Mouse (Mus musculus): Measurements from ENCODE around the gene Zfp977. TPM values are rescaled to one million over a fixed set of nuclear protein-coding genes. Genes with fewer than 3 reads are reported as not detected.

The Zfp977 gene
- total and polyA plus RNA-seq, 3 experiments: not detected

DNA sequence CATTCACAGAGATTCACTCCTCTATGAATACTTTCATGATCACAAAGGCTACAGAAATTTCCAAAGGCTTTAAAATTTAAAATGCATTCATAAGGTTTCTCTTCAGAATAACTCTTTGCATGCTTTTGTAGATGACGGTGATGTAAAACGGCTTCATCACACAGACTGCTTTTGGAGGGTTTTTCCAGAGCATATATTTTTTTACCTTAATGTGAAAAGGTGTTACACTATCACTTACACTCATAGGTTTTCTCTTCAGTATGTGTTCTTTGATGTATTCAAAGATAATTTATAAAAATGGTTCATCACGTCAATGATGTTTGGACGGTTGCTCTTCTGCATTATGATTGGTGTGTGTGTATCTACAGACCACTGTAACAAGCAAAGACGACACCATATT is 13.9 kb downstream of the Zfp977 start, which contains the start of gene Gm21028:
Gene Gm21028 (minus strand): TSS at position 101 of the 400 bp plus-strand sequence.
- Histone ChIP-seq H3K4me1 (ENCODE audit: control insufficient read depth in 1 of 2, insufficient read depth in 2 of 2) (no peaks in the 10 kb centered on the region), H3K36me3 (replicated peaks in 1 of 2; ENCODE audit: control insufficient read depth in 1 of 2, insufficient read depth in 1 of 2, low read length in 1 of 2) (no peaks in the 10 kb centered on the region), H3K79me2 (replicated peaks; ENCODE audit: control insufficient read depth, extremely low read depth, insufficient read depth, poor library complexity, severe bottlenecking) (no peaks in the 10 kb centered on the region), H3K27me3 (replicated peaks) (no peaks in the 10 kb centered on the region), H3K4me2 (ENCODE audit: insufficient read depth, low read depth, poor library complexity, severe bottlenecking) (no peak within 1 kb of the TSS), H3K27ac (ENCODE audit: insufficient read depth, low read depth) (no peak within 1 kb of the TSS), H3K4me3 (replicated peaks in 1 of 3; ENCODE audit: low read depth in 2 of 3, low read length in 2 of 3, poor library complexity in 1 of 3) (no peak within 1 kb of the TSS), H3K9me3 (replicated peaks; ENCODE audit: low read length) (peaks cover 3% of the 10 kb centered on the region), H3K9ac (ENCODE audit: insufficient read depth, low read depth) (no peak within 1 kb of the TSS)
- dilution Hi-C loops (cut with MboI; ENCODE audit: extremely low pct_ligation_motif_present, extremely low pct_unique_long_range_greater_than_20kb, low sequenced_read_pairs): no loop called here
- DNase-seq (ENCODE audit: extremely low read depth): no peak
- in situ Hi-C loops (cut with MboI; ENCODE audit: low pct_ligation_motif_present, low pct_unique_long_range_greater_than_20kb, low sequenced_read_pairs): no loop called here
- TF ChIP-seq HCFC1 (IDR thresholded peaks at IDR 0.05; ENCODE audit: low read depth, low read length) (no peak), RCOR1 (conservative IDR thresholded peaks at IDR 0.05; ENCODE audit: low read depth, low read length) (no peak), ZC3H11A (IDR thresholded peaks at IDR 0.05; ENCODE audit: low read depth, low read length) (no peak), PAX5 (IDR thresholded peaks at IDR 0.05; ENCODE audit: low read length) (no peak), TBP (conservative IDR thresholded peaks at IDR 0.05; ENCODE audit: low read depth, low read length) (no peak), MAX (IDR thresholded peaks at IDR 0.05; ENCODE audit: low read length) (no peak), ELF1 (IDR thresholded peaks at IDR 0.05; ENCODE audit: low read depth, low read length) (no peak), POLR2A (IDR thresholded peaks at IDR 0.05; ENCODE audit: low read depth, low read length) (no peak), ZMIZ1 (IDR thresholded peaks at IDR 0.05; ENCODE audit: low read depth, low read length) (no peak), MEF2A (IDR thresholded peaks at IDR 0.05; ENCODE audit: borderline replicate concordance, low read depth, low read length) (no peak), MAFK (IDR thresholded peaks at IDR 0.05; ENCODE audit: insufficient replicate concordance, low read length) (no peak), CTCF (conservative IDR thresholded peaks at IDR 0.05 in 1 of 2, IDR thresholded peaks at IDR 0.05 in 1 of 2; ENCODE audit: low read depth in 2 of 2, low read length in 2 of 2) (no peak)

GRCm38 (mm10) chr7:42551766-42552165 is 40.6 kb downstream of the Zfp977 start:
- Histone ChIP-seq H3K9me3 (replicated peaks; ENCODE audit: low read length) (peaks cover 2% of the 10 kb centered on the region), H3K4me2 (ENCODE audit: insufficient read depth, low read depth, poor library complexity, severe bottlenecking) (no peak overlapping the region), H3K27me3 (replicated peaks) (no peaks in the 10 kb centered on the region), H3K27ac (ENCODE audit: insufficient read depth, low read depth) (no peak overlapping the region), H3K79me2 (replicated peaks; ENCODE audit: control insufficient read depth, extremely low read depth, insufficient read depth, poor library complexity, severe bottlenecking) (no peaks in the 10 kb centered on the region), H3K4me3 (replicated peaks in 1 of 3; ENCODE audit: low read depth in 2 of 3, low read length in 2 of 3, poor library complexity in 1 of 3) (no peak overlapping the region), H3K36me3 (replicated peaks in 1 of 2; ENCODE audit: control insufficient read depth in 1 of 2, insufficient read depth in 1 of 2, low read length in 1 of 2) (no peaks in the 10 kb centered on the region), H3K4me1 (ENCODE audit: control insufficient read depth in 1 of 2, insufficient read depth in 2 of 2) (no peaks in the 10 kb centered on the region), H3K9ac (ENCODE audit: insufficient read depth, low read depth) (no peak overlapping the region)
- dilution Hi-C loops (cut with MboI; ENCODE audit: extremely low pct_ligation_motif_present, extremely low pct_unique_long_range_greater_than_20kb, low sequenced_read_pairs) (no loop called here), in situ Hi-C loops (cut with MboI; ENCODE audit: low pct_ligation_motif_present, low pct_unique_long_range_greater_than_20kb, low sequenced_read_pairs) (no loop called here)
- no peak for DNase-seq (ENCODE audit: extremely low read depth)
- TF ChIP-seq ZMIZ1 (IDR thresholded peaks at IDR 0.05; ENCODE audit: low read depth, low read length) (no peak), GABPA (IDR thresholded peaks at IDR 0.05; ENCODE audit: insufficient replicate concordance, low read depth, low read length) (no peak), JUND (conservative IDR thresholded peaks at IDR 0.05; ENCODE audit: low read depth, low read length) (no peak), ELF1 (IDR thresholded peaks at IDR 0.05; ENCODE audit: low read depth, low read length) (no peak), MYC (IDR thresholded peaks at IDR 0.05; ENCODE audit: low read depth, low read length) (no peak), EP300 (IDR thresholded peaks at IDR 0.05; ENCODE audit: low read length) (no peak), NELFE (IDR thresholded peaks at IDR 0.05; ENCODE audit: low read depth, low read length) (no peak), E2F4 (IDR thresholded peaks at IDR 0.05; ENCODE audit: insufficient replicate concordance, low read depth, low read length) (no peak), SMC3 (IDR thresholded peaks at IDR 0.05; ENCODE audit: low read depth, low read length) (no peak), ETS1 (conservative IDR thresholded peaks at IDR 0.05; ENCODE audit: low read depth, low read length) (no peak), TCF12 (IDR thresholded peaks at IDR 0.05; ENCODE audit: low read depth, low read length) (no peak)

Other genes starting within 250 kb of the Zfp977 start
- not detected in 2 replicates for gene 4933421I07Rik, start 144.4 kb downstream of the Zfp977 start, total RNA-seq (2012; rRNA removed)
- not detected in 2 replicates for gene 4933421I07Rik, start 144.4 kb downstream of the Zfp977 start, total RNA-seq (2014; rRNA removed)
- not detected in 2 replicates for gene 4933421I07Rik, start 144.4 kb downstream of the Zfp977 start, polyA plus RNA-seq (2012; ENCODE audit: insufficient read length, low read depth)
- 16.7 and 18.0 TPM in 2 replicates for gene Zfp141, start 86.8 kb downstream of the Zfp977 start, total RNA-seq (2012; rRNA removed)
- 26.8 and 28.2 TPM in 2 replicates for gene Zfp141, start 86.8 kb downstream of the Zfp977 start, total RNA-seq (2014; rRNA removed)
- 13.5 and 14.1 TPM in 2 replicates for gene Zfp141, start 86.8 kb downstream of the Zfp977 start, polyA plus RNA-seq (2012; ENCODE audit: insufficient read length, low read depth)
- gene Gm21028, start 14.0 kb downstream of the Zfp977 start, total RNA-seq (2012; rRNA removed): not detected in 2 replicates
- not detected in 2 replicates for gene Gm21028, start 14.0 kb downstream of the Zfp977 start, total RNA-seq (2014; rRNA removed)
- gene Gm21028, start 14.0 kb downstream of the Zfp977 start, polyA plus RNA-seq (2012; ENCODE audit: insufficient read length, low read depth): not detected in 2 replicates
- gene Zfp976, start 50.0 kb upstream of the Zfp977 start, total RNA-seq (2012; rRNA removed): not detected in 2 replicates
- not detected in 2 replicates for gene Zfp976, start 50.0 kb upstream of the Zfp977 start, total RNA-seq (2014; rRNA removed)
- not detected in 2 replicates for gene Zfp976, start 50.0 kb upstream of the Zfp977 start, polyA plus RNA-seq (2012; ENCODE audit: insufficient read length, low read depth)
- gene Zfp975, start 100.2 kb upstream of the Zfp977 start, total RNA-seq (2012; rRNA removed): 1.3 and 1.8 TPM in 2 replicates
- 2.0 and 3.0 TPM in 2 replicates for gene Zfp975, start 100.2 kb upstream of the Zfp977 start, total RNA-seq (2014; rRNA removed)
- 0.79 and 0.91 TPM in 2 replicates for gene Zfp975, start 100.2 kb upstream of the Zfp977 start, polyA plus RNA-seq (2012; ENCODE audit: insufficient read length, low read depth)
- gene Gm17067, start 134.5 kb upstream of the Zfp977 start, total RNA-seq (2012; rRNA removed): not detected in 2 replicates
- not detected in 2 replicates for gene Gm17067, start 134.5 kb upstream of the Zfp977 start, total RNA-seq (2014; rRNA removed)
- not detected in 2 replicates for gene Gm17067, start 134.5 kb upstream of the Zfp977 start, polyA plus RNA-seq (2012; ENCODE audit: insufficient read length, low read depth)
- gene Vmn2r62, start 201.0 kb upstream of the Zfp977 start, total RNA-seq (2012; rRNA removed): not detected in 2 replicates
- gene Vmn2r62, start 201.0 kb upstream of the Zfp977 start, total RNA-seq (2014; rRNA removed): not detected in 2 replicates
- gene Vmn2r62, start 201.0 kb upstream of the Zfp977 start, polyA plus RNA-seq (2012; ENCODE audit: insufficient read length, low read depth): not detected in 2 replicates

All from CH12.LX (cell line).